Mouse (Mus musculus): Measurements from ENCODE around the gene Nxn.

DNA sequence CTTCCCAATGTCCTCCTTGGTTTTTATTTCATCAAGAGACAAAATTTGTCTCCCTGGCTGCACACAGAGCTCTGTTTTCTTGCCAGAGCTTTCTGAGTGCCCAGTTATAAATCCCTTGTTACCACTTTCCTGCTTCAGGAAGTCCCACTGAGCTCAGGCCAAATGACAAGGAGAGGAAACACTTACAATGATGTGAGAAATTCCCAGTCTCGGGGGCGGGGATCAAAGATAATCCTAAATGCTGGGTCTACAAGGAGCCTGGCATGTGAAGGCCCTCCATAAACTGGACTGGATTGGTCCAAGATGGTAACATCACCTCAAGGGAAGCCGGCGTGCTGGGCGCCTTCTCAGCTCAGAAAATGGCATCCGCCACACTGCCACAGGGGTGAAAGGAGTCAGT lies 106.1 kb downstream of the Nxn start:
- TF ChIP-seq CTCF (IDR thresholded peaks at IDR 0.05; ENCODE audit: extremely low read depth, insufficient read length, insufficient replicate concordance, low read depth, low read length) = no peak
- TF ChIP-seq POLR2A (IDR thresholded peaks at IDR 0.05; ENCODE audit: low read depth, low read length) = no peak
